Mouse (Mus musculus): ENCODE measurements around the gene Frrs1l. TPM values are rescaled to one million over a fixed set of nuclear protein-coding genes. Genes with fewer than 3 reads are reported as not detected.

The Frrs1l gene
- polyA plus RNA-seq, 1 experiment from 2014 or later, result 0.05 TPM

DNA sequence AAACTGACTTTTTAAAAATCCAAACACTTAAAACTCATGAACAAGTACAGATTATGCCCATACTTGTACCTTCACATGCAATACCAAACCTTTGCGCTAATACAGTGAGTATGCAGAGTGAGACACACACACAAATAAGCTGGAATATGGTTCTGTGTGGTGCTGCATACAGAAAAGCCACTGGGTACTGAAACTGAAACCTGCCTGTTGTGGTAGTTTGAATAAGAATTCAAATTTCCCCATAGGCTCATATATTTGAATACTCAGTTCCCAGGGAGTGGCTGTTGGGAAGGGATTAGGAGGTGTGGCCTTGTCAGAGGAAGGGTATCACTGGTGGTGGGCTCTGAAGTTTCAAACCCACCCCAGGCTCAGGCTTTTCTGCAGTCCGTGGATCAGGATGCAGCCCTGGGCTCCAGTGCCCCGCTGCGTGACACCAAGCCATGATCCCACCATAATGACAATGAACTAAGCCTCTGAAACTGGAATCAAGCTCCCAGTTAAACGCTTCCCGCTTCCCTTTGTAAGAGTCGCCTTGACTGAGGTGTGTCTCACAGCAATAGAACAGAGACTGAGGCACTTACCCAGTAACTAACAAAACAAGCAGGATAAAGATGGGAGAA lies 77.7 kb downstream of the Frrs1l start:
- Histone ChIP-seq H3K4me3 (replicated peaks) (no peak overlapping the region), H3K9me3 (replicated peaks) (no peaks in the 10 kb centered on the region), H3K4me2 (no peak overlapping the region), H3K27me3 (no peaks in the 10 kb centered on the region), H3K4me1 (replicated peaks) (no peaks in the 10 kb centered on the region), H3K9ac (no peak overlapping the region), H3K36me3 (replicated peaks) (peaks cover 53% of the 10 kb centered on the region), H3K27ac (replicated peaks) (no peak overlapping the region)
- no peak for ATAC-seq (ENCODE audit: insufficient read depth)
- 88% methylated on average over 7 of the region's 7 CpGs for WGBS (ENCODE audit: insufficient replicate concordance)

DNA sequence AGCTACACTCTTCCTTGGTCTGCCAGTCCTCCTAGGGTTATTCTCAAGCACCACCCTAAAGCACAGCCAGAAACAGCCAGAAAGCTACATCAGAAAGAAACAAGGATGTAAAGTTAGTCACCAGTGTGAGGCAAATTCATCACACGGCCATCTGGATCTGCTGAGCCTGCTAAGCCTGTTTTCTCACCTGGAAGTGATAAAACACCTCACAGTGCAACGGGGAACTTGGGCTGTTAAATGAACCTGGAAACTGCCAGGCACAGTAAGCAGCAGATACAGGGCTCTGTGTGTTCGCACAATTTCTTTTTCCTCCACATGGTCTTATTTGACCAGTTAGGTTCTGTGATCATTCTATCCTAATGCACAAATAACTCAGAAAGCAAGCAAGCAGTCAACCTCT lies 80.6 kb downstream of the Frrs1l start:
- no peak overlapping the region for H3K4me3 ChIP-seq (replicated peaks)
- no peak overlapping the region for H3K9ac ChIP-seq
- no peak for ATAC-seq (ENCODE audit: insufficient read depth)
- H3K27me3 ChIP-seq, result no peaks in the 10 kb centered on the region
- 71% methylated on average over 3 of the region's 3 CpGs for WGBS (ENCODE audit: insufficient replicate concordance)
- peaks cover 48% of the 10 kb centered on the region for H3K36me3 ChIP-seq (replicated peaks)
- H3K4me1 ChIP-seq (replicated peaks), result no peaks in the 10 kb centered on the region
- H3K9me3 ChIP-seq (replicated peaks), result no peaks in the 10 kb centered on the region
- H3K4me2 ChIP-seq, result no peak overlapping the region
- no peak overlapping the region for H3K27ac ChIP-seq (replicated peaks)

DNA sequence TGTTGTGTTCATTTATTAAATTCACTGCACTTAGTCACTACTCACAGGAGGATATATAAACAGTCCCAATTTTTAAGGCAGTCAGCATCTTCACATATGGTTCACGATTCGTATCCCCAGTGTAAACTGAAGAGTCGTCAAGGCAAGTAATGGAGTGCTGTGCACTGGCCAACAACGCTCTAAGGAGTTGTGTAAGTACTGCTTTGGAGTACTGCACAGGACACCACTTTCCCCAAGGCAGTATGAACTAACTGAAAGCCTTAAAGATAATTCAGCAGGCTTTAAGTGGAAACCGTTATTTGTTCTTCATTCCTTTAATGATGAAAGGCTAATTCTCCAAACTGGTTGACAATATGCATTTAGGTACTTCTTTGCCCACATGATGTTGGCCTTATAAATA lies 82.5 kb downstream of the Frrs1l start:
- Histone ChIP-seq H3K4me2 (no peak overlapping the region), H3K27ac (replicated peaks) (no peak overlapping the region), H3K4me1 (replicated peaks) (no peaks in the 10 kb centered on the region), H3K36me3 (replicated peaks) (peaks cover 54% of the 10 kb centered on the region), H3K27me3 (no peaks in the 10 kb centered on the region), H3K9ac (no peak overlapping the region), H3K9me3 (replicated peaks) (no peaks in the 10 kb centered on the region), H3K4me3 (replicated peaks) (no peak overlapping the region)
- WGBS (ENCODE audit: insufficient replicate concordance), result 79% methylated on average over 5 of the region's 5 CpGs
- ATAC-seq (ENCODE audit: insufficient read depth), result no peak

Other genes with a start within 250 kb of the Frrs1l start
- not detected in 2 replicates for gene Actl7b, start 248.9 kb downstream of the Frrs1l start, polyA plus RNA-seq (2015; fragmentation: Nextera tagmentation; extraction: Ambion mirVana)
- not detected in 2 replicates for gene Actl7a, start 247.0 kb downstream of the Frrs1l start, polyA plus RNA-seq (2015; fragmentation: Nextera tagmentation; extraction: Ambion mirVana)
- 11.6 TPM in 2 replicates for gene Elp1, start 188.1 kb downstream of the Frrs1l start, polyA plus RNA-seq (2015; fragmentation: Nextera tagmentation; extraction: Ambion mirVana)
- gene Fam206a, start 188.0 kb downstream of the Frrs1l start, polyA plus RNA-seq (2015; fragmentation: Nextera tagmentation; extraction: Ambion mirVana), result 4.1 and 4.8 TPM in 2 replicates
- gene Ctnnal1, start 125.2 kb downstream of the Frrs1l start, polyA plus RNA-seq (2015; fragmentation: Nextera tagmentation; extraction: Ambion mirVana), result 6.7 and 8.0 TPM in 2 replicates
- gene Tmem245, start 43.0 kb downstream of the Frrs1l start, polyA plus RNA-seq (2015; fragmentation: Nextera tagmentation; extraction: Ambion mirVana), result 2.8 and 3.1 TPM in 2 replicates
- gene Epb41l4b, start 153.0 kb upstream of the Frrs1l start, polyA plus RNA-seq (2015; fragmentation: Nextera tagmentation; extraction: Ambion mirVana), result 2.0 and 2.4 TPM in 2 replicates